Mouse (Mus musculus): ENCODE results near the gene Zfp120. TPM values are rescaled to one million over a fixed set of nuclear protein-coding genes. Genes with fewer than 3 reads are reported as not detected.
"Not testable (repeated sequence)": the region's sequence is repeated elsewhere in the genome, so short reads cannot be mapped to it uniquely, and the experiment has no call there.

The Zfp120 gene
- 7.7 and 8.4 TPM in 2 replicates for polyA plus RNA-seq (2011; ENCODE audit: insufficient read depth, insufficient read length, low read depth, missing spikeins)

- Histone ChIP-seq H3K9me3 (replicated peaks; ENCODE audit: control insufficient read depth, insufficient read depth, low read length, poor library complexity, severe bottlenecking) (no peaks in the 10 kb centered on the region), H3K9ac (ENCODE audit: low read depth, poor library complexity, severe bottlenecking) (peak within 1 kb of the TSS; percentile 66), H3K4me3 (ENCODE audit: low read depth, low read length) (peak within 1 kb of the TSS; percentile 97), H3K36me3 (ENCODE audit: control insufficient read depth, insufficient read depth, low read length, poor library complexity, severe bottlenecking) (no peaks in the 10 kb centered on the region), H3K4me1 (ENCODE audit: control insufficient read depth, insufficient read depth, low read length) (peaks cover 1% of the 10 kb centered on the region), H3K27me3 (ENCODE audit: control insufficient read depth, insufficient read depth, low read length, poor library complexity, severe bottlenecking) (no peaks in the 10 kb centered on the region), H3K27ac (ENCODE audit: insufficient read depth, low read length) (no peak within 1 kb of the TSS)
- TF ChIP-seq EP300 (IDR thresholded peaks at IDR 0.05; ENCODE audit: insufficient read depth, low read depth, low read length) (no peak), POLR2A (IDR thresholded peaks at IDR 0.05; ENCODE audit: insufficient read depth, low read length) (no peak), CTCF (IDR thresholded peaks at IDR 0.05; ENCODE audit: low read depth, low read length) (no peak)
These were observed at the start of gene Zfp120 for GRCm38 (mm10) chr2:150136435-150136897. Zfp120 (minus strand) TSS chr2:150136708.

GRCm38 (mm10) chr2:150181570-150181999 is 45.1 kb upstream of the Zfp120 start, which contains the start of gene Gm14139:
Gm14139 (plus strand) TSS chr2:150181755.
- H3K9ac ChIP-seq (ENCODE audit: low read depth, poor library complexity, severe bottlenecking): peak within 1 kb of the TSS; percentile 83

GRCm38 (mm10) chr2:150181046-150181445 is 44.5 kb upstream of the Zfp120 start:
- not testable (repeated sequence) for H3K36me3 ChIP-seq (ENCODE audit: control insufficient read depth, insufficient read depth, low read length, poor library complexity, severe bottlenecking); H3K4me1 ChIP-seq (ENCODE audit: control insufficient read depth, insufficient read depth, low read length); H3K27me3 ChIP-seq (ENCODE audit: control insufficient read depth, insufficient read depth, low read length, poor library complexity, severe bottlenecking); H3K9me3 ChIP-seq (replicated peaks; ENCODE audit: control insufficient read depth, insufficient read depth, low read length, poor library complexity, severe bottlenecking)
- H3K4me3 ChIP-seq (ENCODE audit: low read depth, low read length): peak overlapping the region; percentile 69
- H3K27ac ChIP-seq (ENCODE audit: insufficient read depth, low read length): peak overlapping the region; percentile 82
- H3K9ac ChIP-seq (ENCODE audit: low read depth, poor library complexity, severe bottlenecking): peak overlapping the region; percentile 78; the same call in 1 of the 2 replicates

More at GRCm38 (mm10) chr2:150181570-150181999, 45.1 kb upstream of the Zfp120 start, which contains the start of gene Gm14139:
- peak within 1 kb of the TSS; percentile 96 for H3K4me3 ChIP-seq (ENCODE audit: low read depth, low read length)
- not testable (repeated sequence) for H3K4me1 ChIP-seq (ENCODE audit: control insufficient read depth, insufficient read depth, low read length); H3K9me3 ChIP-seq (replicated peaks; ENCODE audit: control insufficient read depth, insufficient read depth, low read length, poor library complexity, severe bottlenecking); H3K36me3 ChIP-seq (ENCODE audit: control insufficient read depth, insufficient read depth, low read length, poor library complexity, severe bottlenecking); H3K27me3 ChIP-seq (ENCODE audit: control insufficient read depth, insufficient read depth, low read length, poor library complexity, severe bottlenecking)
- H3K27ac ChIP-seq (ENCODE audit: insufficient read depth, low read length): peak within 1 kb of the TSS; percentile 82

DNA sequence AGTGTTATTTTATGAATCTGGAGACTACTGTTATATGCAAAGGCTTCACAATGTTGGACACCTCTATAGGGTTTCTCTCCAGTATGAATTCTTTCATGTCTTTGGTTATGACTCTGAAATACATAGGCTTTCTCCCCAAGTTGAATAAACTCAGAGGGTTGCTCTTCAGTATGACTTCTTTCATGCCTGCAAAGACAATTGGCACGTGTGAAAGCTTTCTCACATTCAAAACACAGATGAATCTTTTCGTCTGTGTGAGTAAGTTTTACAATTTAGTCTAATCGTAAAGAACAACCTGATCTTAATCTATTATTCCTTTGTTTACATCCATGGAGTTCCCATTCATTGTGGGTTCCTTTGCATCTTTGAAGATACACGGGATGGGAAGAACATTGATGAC is 43.1 kb upstream of the Zfp120 start, which contains the start of gene Gm10770:
Gene Gm10770 (minus strand): TSS at position 101 of the 400 bp plus-strand sequence.
- H3K4me1 ChIP-seq (ENCODE audit: control insufficient read depth, insufficient read depth, low read length); H3K27me3 ChIP-seq (ENCODE audit: control insufficient read depth, insufficient read depth, low read length, poor library complexity, severe bottlenecking); H3K27ac ChIP-seq (ENCODE audit: insufficient read depth, low read length); H3K4me3 ChIP-seq (ENCODE audit: low read depth, low read length); H3K9ac ChIP-seq (ENCODE audit: low read depth, poor library complexity, severe bottlenecking); H3K36me3 ChIP-seq (ENCODE audit: control insufficient read depth, insufficient read depth, low read length, poor library complexity, severe bottlenecking); H3K9me3 ChIP-seq (replicated peaks; ENCODE audit: control insufficient read depth, insufficient read depth, low read length, poor library complexity, severe bottlenecking): not testable (repeated sequence)

DNA sequence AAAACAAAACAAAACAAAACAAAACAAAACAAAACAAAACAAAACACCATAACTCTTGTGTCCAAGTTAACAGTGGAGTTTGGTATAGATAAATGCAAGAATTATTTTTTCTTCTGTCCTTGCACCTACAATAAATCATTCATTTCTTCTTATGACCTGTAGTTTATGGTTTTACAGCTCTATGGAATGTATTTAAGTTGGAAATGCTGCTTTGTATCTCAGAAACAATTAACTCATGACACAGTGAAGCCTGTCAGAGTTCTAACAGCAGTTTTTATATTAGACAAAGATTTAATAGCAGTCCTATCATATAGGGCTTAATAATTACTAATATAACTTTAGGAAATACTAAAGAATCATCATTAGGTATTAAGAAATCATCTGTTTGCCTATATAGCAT is 37.3 kb upstream of the Zfp120 start:
- TF ChIP-seq CTCF (IDR thresholded peaks at IDR 0.05; ENCODE audit: low read depth, low read length) (no peak), EP300 (IDR thresholded peaks at IDR 0.05; ENCODE audit: insufficient read depth, low read depth, low read length) (no peak), POLR2A (IDR thresholded peaks at IDR 0.05; ENCODE audit: insufficient read depth, low read length) (no peak)
- Histone ChIP-seq H3K36me3 (ENCODE audit: control insufficient read depth, insufficient read depth, low read length, poor library complexity, severe bottlenecking) (no peaks in the 10 kb centered on the region), H3K9ac (ENCODE audit: low read depth, poor library complexity, severe bottlenecking) (no peak overlapping the region), H3K9me3 (replicated peaks; ENCODE audit: control insufficient read depth, insufficient read depth, low read length, poor library complexity, severe bottlenecking) (no peaks in the 10 kb centered on the region), H3K4me1 (ENCODE audit: control insufficient read depth, insufficient read depth, low read length) (no peaks in the 10 kb centered on the region), H3K4me3 (ENCODE audit: low read depth, low read length) (no peak overlapping the region), H3K27ac (ENCODE audit: insufficient read depth, low read length) (no peak overlapping the region), H3K27me3 (ENCODE audit: control insufficient read depth, insufficient read depth, low read length, poor library complexity, severe bottlenecking) (no peaks in the 10 kb centered on the region)

DNA sequence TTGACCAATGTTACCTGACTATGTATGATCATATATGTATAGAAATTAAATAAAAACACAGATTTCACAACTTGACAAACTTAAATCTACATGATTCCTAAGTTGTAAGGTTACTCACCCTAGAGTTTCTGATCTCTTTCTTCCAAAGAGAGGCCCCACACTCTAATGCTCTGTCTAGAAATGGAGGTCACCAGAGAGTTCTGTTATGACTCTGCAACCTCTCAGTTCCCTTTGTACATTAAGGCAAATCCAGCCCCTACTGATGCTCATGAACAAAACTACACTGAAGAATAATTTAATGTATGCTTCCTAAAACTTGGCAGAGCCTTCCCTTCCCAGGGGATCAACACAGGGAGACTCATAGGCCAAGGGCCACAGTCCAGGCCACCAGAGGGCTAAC is 30.2 kb upstream of the Zfp120 start:
- TF ChIP-seq POLR2A (IDR thresholded peaks at IDR 0.05; ENCODE audit: insufficient read depth, low read length) (no peak), EP300 (IDR thresholded peaks at IDR 0.05; ENCODE audit: insufficient read depth, low read depth, low read length) (no peak), CTCF (IDR thresholded peaks at IDR 0.05; ENCODE audit: low read depth, low read length) (no peak)
- H3K27me3 ChIP-seq (ENCODE audit: control insufficient read depth, insufficient read depth, low read length, poor library complexity, severe bottlenecking): no peaks in the 10 kb centered on the region
- no peaks in the 10 kb centered on the region for H3K9me3 ChIP-seq (replicated peaks; ENCODE audit: control insufficient read depth, insufficient read depth, low read length, poor library complexity, severe bottlenecking)
- H3K9ac ChIP-seq (ENCODE audit: low read depth, poor library complexity, severe bottlenecking): no peak overlapping the region
- no peaks in the 10 kb centered on the region for H3K4me1 ChIP-seq (ENCODE audit: control insufficient read depth, insufficient read depth, low read length)
- H3K4me3 ChIP-seq (ENCODE audit: low read depth, low read length): no peak overlapping the region
- H3K36me3 ChIP-seq (ENCODE audit: control insufficient read depth, insufficient read depth, low read length, poor library complexity, severe bottlenecking): no peaks in the 10 kb centered on the region
- H3K27ac ChIP-seq (ENCODE audit: insufficient read depth, low read length): no peak overlapping the region

All from ES-Bruce4 (cell line).